Mouse (Mus musculus) kidney, adult 11 months (tissue): ENCODE results near the gene Ppp1r9a.
"Not testable (repeated sequence)": the region's sequence is repeated elsewhere in the genome, so short reads cannot be mapped to it uniquely, and the experiment has no call there.

ENCODE experiments used
- DNase-seq: peaks from one replicate; pipeline ENCODE4 v3.0.0; 2022

Gene Ppp1r9a

GRCm38 (mm10) chr6:4902674-4903324 is at the start of gene Ppp1r9a:
Gene Ppp1r9a, plus strand, starts transcription at chr6:4902917.
- DNase-seq, result peak; percentile 36

- no peak for DNase-seq
Observed at GRCm38 (mm10) chr6:4855236-4855635, 47.5 kb upstream of the Ppp1r9a start.

GRCm38 (mm10) chr6:4856919-4857318 is 45.8 kb upstream of the Ppp1r9a start:
- no peak for DNase-seq

GRCm38 (mm10) chr6:4884316-4884715 is 18.4 kb upstream of the Ppp1r9a start:
- no peak for DNase-seq

GRCm38 (mm10) chr6:4889544-4889943 is 13.2 kb upstream of the Ppp1r9a start:
- no peak for DNase-seq

GRCm38 (mm10) chr6:4892417-4892816 is 10.3 kb upstream of the Ppp1r9a start:
- no peak for DNase-seq

GRCm38 (mm10) chr6:4893312-4893711 is 9.4 kb upstream of the Ppp1r9a start:
- not testable (repeated sequence) for DNase-seq

- DNase-seq, result no peak
Observed at GRCm38 (mm10) chr6:4899906-4900305, 2.8 kb upstream of the Ppp1r9a start.

- peak; percentile 48 for DNase-seq
Observed at GRCm38 (mm10) chr6:4903325-4904054, 773 bp downstream of the Ppp1r9a start.

GRCm38 (mm10) chr6:4904055-4904450 is 1.3 kb downstream of the Ppp1r9a start:
- DNase-seq, result peak; percentile 4

GRCm38 (mm10) chr6:4910042-4910634 is 7.4 kb downstream of the Ppp1r9a start:
- no peak for DNase-seq

GRCm38 (mm10) chr6:4918470-4918869 is 15.8 kb downstream of the Ppp1r9a start:
- no peak for DNase-seq

GRCm38 (mm10) chr6:4923791-4924190 is 21.1 kb downstream of the Ppp1r9a start:
- DNase-seq, result not testable (repeated sequence)

- DNase-seq, result no peak
Observed at GRCm38 (mm10) chr6:4925966-4926687, 23.4 kb downstream of the Ppp1r9a start.

- no peak for DNase-seq
Observed at GRCm38 (mm10) chr6:4930321-4930720, 27.6 kb downstream of the Ppp1r9a start.

- DNase-seq, result no peak
Observed at GRCm38 (mm10) chr6:4938901-4939300, 36.2 kb downstream of the Ppp1r9a start.

- DNase-seq, result no peak
Observed at GRCm38 (mm10) chr6:4940086-4940485, 37.4 kb downstream of the Ppp1r9a start.

- DNase-seq, result no peak
Observed at GRCm38 (mm10) chr6:4940639-4941038, 37.9 kb downstream of the Ppp1r9a start.

- peak; percentile 4 for DNase-seq
Observed at GRCm38 (mm10) chr6:4943821-4944220, 41.1 kb downstream of the Ppp1r9a start.

- no peak for DNase-seq
Observed at GRCm38 (mm10) chr6:4948056-4948455, 45.3 kb downstream of the Ppp1r9a start.

- DNase-seq, result no peak
Observed at GRCm38 (mm10) chr6:4949701-4950100, 47.0 kb downstream of the Ppp1r9a start.

GRCm38 (mm10) chr6:4953028-4953719 is 50.5 kb downstream of the Ppp1r9a start:
- DNase-seq, result no peak

GRCm38 (mm10) chr6:4956651-4957050 is 53.9 kb downstream of the Ppp1r9a start:
- DNase-seq, result no peak
